Mouse (Mus musculus) erythroblast, adult 5-6 weeks (primary cell): Measurements from ENCODE around the gene Slamf7. TPM values are rescaled to one million over a fixed set of nuclear protein-coding genes. Genes with fewer than 3 reads are reported as not detected.

Source experiments
- ATAC-seq: replicated peaks from 2 replicates; pipeline ENCODE4 v1.8.0; 2016; ENCODE audit warnings: moderate number of reproducible peaks, mild to moderate bottlenecking, moderate TSS enrichment, inconsistent platforms; ENCODE audit not compliant: poor library complexity, low FRiP score, severe bottlenecking
- total RNA-seq, 2 experiments: library from RNA; stranded (forward) in 1 of 2; stranded (reverse) in 1 of 2; fragments of 150-400 nt in 1 of 2; fragments of 200-764, 138-1000 nt in 1 of 2; gene quantifications; 2 replicates each; pipeline versions ENCODE4 v1.2.3 to v1.2.4; 2015 to 2017; ENCODE audit warnings: low replicate concordance in 2 of 2

Slamf7 gene
- total RNA-seq, 2 experiments from 2014 or later: 1.4 to 3.3 TPM

- ATAC-seq: no peak
Observed at GRCm38 (mm10) chr1:171640796-171641195, 12.0 kb downstream of the Slamf7 start.

DNA sequence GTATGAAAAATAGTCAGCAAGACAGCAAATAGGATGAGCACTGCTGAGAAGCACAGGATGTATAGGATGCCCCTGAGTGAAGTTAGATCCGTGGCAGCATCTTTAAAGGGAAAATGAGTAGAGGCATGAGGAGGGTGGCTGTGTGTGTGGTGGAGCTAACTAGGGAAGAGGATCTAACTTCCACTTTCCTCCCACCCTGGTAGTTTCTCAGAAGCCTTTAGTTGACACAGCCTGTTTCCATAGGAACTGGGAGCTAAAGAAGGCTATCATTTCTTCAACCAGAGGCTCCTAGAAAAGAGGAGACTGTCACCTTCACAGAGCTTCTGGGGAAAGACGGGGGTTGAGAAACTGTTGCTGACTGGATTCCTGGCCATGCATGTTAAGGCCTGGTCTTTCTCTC lies 14.1 kb downstream of the Slamf7 start:
- no peak for ATAC-seq

GRCm38 (mm10) chr1:171637101-171637500 lies 15.7 kb downstream of the Slamf7 start:
- no peak for ATAC-seq

DNA sequence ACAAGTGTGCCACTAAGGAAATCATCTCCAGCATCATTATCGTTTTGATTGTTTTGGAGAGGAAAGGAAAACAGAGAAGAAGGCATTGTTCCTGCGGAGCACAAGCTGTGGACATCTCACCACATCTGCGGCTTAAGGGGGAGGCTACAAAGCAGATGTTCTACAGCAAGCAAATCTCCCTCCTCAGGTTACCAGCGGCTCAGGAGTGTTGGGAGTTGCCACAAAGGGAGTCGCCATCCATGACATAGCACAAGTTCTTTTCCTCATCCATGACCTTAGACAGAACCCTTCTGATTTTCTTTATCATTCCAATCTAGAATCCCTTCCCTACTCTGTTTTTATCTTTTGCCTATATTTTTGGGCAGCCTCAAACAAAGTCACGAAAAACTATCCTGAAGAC lies 17.1 kb downstream of the Slamf7 start:
- no peak for ATAC-seq

GRCm38 (mm10) chr1:171631447-171631846 lies 21.4 kb downstream of the Slamf7 start:
- no peak for ATAC-seq

GRCm38 (mm10) chr1:171630912-171631311 lies 21.9 kb downstream of the Slamf7 start:
- ATAC-seq: no peak

GRCm38 (mm10) chr1:171630041-171630440 lies 22.8 kb downstream of the Slamf7 start:
- ATAC-seq: no peak

DNA sequence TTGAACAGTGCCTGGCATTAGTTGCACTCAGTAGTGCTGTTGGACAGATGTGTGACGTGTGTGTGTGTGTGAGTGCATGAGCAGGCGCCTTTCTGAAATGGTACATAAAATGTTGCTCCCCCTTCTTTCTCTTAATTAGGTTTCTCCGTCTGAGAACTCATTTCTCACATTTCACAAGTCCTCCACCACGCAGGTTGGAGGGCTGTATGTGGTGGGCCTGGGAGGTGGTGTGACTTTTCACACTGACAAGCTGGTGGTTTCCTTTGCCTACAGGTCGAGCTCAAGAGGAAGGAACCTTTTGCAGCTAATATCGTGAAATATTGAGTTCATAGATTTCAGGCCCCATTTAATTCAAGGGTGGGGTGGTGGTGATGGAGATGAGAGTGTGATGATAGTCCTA lies 23.7 kb downstream of the Slamf7 start:
- no peak for ATAC-seq

GRCm38 (mm10) chr1:171627801-171628200 lies 25.0 kb downstream of the Slamf7 start:
- ATAC-seq: no peak

DNA sequence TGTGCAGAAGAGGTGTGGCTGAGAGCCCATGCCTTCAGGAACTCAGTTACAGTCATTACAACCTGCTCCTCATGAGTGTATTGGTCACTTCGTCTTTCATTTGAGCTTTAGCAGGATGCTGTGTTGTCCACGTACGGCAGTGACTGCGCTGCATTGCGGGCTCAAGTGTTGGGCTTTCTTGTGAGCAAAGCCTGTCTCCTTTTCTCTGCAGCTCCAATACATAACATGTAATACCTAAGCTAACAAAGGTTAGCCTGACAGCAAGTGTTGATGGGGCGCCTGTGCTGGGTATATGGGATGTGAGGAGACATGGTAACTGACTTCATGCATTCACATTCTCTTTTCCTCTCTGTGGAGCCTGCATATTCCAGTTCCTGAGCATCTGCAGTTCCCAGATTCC lies 32.7 kb downstream of the Slamf7 start:
- no peak for ATAC-seq

DNA sequence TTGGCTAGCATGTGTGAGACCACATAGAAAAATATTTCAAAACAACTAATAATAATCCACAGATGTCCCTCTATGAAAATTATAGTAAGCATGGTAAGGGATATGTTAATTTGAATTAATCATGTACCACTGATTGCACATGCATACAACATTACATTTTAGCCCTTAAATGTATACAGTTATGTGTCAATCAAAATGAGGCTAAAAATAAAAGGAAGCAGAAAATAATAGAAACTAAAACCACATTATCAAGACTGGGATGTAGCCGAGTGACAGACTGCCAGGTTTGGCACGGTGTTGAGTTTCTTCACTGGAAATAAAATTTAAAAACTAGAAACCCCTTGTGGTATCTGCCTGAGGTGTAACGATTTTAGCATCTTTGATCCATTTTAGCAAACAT lies 33.2 kb downstream of the Slamf7 start:
- no peak for ATAC-seq

DNA sequence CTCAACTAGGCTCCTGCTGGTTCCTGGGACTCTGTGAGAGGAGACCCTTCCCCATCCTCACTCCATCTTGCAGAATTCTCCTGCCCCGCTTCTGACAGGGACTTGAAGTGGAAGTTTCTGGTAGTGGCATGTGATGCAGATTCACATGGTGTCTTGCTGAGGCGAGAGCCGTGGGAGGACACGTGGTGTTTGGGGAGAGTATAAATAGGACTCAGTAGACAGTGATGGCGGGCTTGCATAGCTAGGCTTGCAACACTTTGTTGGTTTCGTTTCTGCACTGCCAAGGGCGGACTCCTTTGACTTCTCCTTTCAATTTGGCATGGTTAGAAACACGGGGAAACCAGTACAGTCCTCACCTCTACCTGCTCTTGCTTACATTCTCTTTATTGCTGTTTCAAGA lies 33.8 kb downstream of the Slamf7 start:
- no peak for ATAC-seq

DNA sequence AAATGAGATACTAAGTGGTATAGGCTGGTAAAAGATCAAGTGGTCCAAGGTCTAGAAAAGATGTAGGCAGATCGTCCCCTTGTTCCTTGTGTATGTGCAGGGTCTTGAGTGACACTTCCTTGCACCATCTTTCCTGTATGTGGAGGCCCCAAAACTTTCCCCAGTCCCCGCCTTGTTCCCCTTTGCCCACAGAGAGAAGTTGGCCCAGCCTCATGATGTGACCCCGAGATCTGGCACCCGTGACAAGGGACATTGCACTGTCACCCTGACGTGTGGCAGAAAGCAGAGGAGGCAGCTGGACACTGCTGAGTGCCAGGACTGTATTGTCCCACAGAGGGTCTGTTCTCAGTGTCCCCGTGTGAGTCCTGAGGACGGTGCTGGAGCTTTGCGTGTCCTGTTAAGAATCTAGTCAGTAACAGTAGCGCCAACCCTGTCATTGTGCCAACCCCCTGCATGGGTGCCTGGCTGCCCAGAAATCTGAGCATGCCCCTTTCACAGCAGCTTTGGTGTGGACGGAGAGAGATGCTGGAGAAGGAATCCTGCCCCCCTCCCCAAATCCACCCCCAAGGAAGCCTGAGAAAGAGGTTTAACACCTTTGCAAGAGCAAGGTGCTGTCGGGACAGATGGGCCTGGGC lies 35.8 kb downstream of the Slamf7 start:
- no peak for ATAC-seq

DNA sequence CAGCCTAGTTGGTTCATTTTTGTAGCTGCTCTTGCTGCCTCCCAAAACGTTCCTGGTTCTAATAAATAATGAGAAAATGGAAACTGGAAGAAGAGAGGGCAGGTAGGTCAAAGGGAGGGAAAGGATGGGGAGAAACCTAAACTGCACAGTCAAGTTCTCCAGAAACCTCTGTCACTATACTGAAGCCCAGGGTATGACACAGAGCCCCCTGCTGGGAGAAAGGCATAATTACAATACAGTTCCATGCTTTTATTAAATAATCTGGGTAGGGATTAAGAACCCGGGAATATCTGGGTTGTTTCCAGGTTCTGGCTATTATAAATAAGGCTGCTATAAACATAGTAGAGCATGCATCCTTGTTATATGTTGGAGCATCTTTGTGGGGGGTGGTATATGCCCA lies 38.9 kb downstream of the Slamf7 start:
- no peak for ATAC-seq

- ATAC-seq: no peak
Observed at GRCm38 (mm10) chr1:171610781-171611180, 42.1 kb downstream of the Slamf7 start.

DNA sequence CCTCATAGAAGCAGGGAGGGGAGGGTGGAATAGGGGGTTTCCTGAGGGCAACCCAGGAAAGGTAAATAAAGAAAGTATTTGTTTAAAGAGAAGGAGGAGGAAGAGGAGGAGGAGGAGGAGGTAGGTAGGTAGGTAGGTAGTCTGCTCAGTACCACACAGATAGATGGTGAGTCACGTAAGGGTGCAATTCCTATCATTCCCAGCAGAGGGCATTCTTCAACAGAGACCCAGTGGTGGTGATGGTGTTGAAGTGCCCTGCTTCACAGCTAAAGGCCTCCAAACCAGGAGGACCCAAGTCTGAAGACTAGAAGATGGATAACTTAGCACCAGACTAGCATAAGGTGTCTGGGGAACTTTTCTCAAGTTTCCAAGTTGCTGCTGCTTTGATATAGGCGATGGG lies 42.8 kb downstream of the Slamf7 start:
- peak; percentile 84 for ATAC-seq

DNA sequence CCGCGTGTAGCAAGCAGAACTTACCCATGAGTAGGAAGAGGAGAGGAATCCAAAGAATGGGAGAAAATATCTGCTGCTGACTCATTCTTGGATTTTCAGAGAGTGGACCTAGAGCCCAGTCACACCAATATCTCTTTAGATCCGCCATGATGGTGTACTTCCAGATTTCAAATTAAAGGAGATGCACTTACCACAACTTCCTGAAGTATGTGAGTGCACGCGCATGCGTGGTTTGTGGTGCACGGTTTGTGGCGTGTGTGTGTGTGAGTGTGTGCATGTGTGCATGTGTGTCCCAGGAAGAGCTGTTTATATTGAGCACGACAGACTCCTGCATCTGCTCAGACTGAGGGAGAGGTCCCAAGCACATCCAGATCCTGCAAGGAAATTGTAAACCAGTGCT lies 45.7 kb downstream of the Slamf7 start, which contains the start of gene Ly9:
Gene Ly9 (minus strand): TSS at position 235 of the 400 bp plus-strand sequence.
- ATAC-seq: no peak

- ATAC-seq: no peak
Observed at GRCm38 (mm10) chr1:171606656-171607055, 46.2 kb downstream of the Slamf7 start.

DNA sequence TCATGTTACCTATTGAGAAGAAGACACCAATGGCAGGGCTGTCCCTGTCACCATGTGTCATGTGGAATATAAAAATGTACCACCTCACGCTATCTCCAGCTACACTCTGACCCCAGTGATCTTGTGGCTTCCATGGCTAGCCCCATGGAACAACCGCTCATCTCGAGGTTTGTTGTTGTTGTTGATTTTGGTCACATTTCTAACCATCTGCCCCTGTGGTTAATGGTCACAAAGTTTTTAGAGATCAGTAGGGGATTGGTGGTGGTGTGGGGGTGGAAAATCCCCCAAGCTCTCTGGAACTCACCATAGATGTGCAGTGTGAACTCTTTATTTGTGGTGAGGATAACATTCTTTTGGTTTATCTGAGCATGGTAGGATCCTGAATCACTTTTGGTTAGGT lies 48.1 kb downstream of the Slamf7 start:
- no peak for ATAC-seq

GRCm38 (mm10) chr1:171584584-171584983 lies 68.3 kb downstream of the Slamf7 start:
- ATAC-seq: no peak
